Mouse (Mus musculus) embryonic facial prominence, embryonic 11.5 days (tissue): Measurements from ENCODE around the gene Syn3. TPM values are rescaled to one million over a fixed set of nuclear protein-coding genes. Genes with fewer than 3 reads are reported as not detected.

ENCODE experiments used
- ATAC-seq: fragments of 200-750 bp; cut with Nextera tagmentation; replicated peaks from 2 replicates; pipeline ENCODE4 v1.8.0; 2017; ENCODE audit warnings: low read depth; ENCODE audit not compliant: insufficient number of reproducible peaks, low FRiP score, low TSS enrichment
- DNase-seq: peaks from one replicate; pipeline ENCODE4 v3.0.0-alpha.2; 2015; ENCODE audit warnings: low spot score
- H3K27ac ChIP-seq: fragments of 300-500 bp; sonication (generic); replicated peaks from 2 replicates; pipeline ENCODE4 v1.5.1; 2014; ENCODE audit warnings: mild to moderate bottlenecking, low read depth, low read length, control low read depth
- H3K27me3 ChIP-seq: fragments of 300-500 bp; sonication (generic); 2 replicates; pipeline ENCODE4 v1.6.1; 2014; ENCODE audit warnings: mild to moderate bottlenecking, low read length, moderate library complexity, mixed read lengths; ENCODE audit not compliant: control insufficient read depth, insufficient read depth
- H3K36me3 ChIP-seq: fragments of 300-500 bp; sonication (generic); replicated peaks from 2 replicates; pipeline ENCODE4 v1.6.1; 2014; ENCODE audit warnings: low read depth, mild to moderate bottlenecking, low read length, moderate library complexity, mixed read lengths; ENCODE audit not compliant: control insufficient read depth, insufficient read depth
- H3K4me1 ChIP-seq: fragments of 300-500 bp; sonication (generic); 2 replicates; pipeline ENCODE4 v1.6.1; 2014; ENCODE audit warnings: low read length, mixed read lengths; ENCODE audit not compliant: control insufficient read depth, insufficient read depth
- H3K4me2 ChIP-seq: fragments of 300-500 bp; sonication (generic); 2 replicates; pipeline ENCODE4 v1.6.1; 2014; ENCODE audit warnings: low read depth, mild to moderate bottlenecking, control low read depth, low read length, moderate library complexity
- H3K4me3 ChIP-seq: fragments of 300-500 bp; sonication (generic); 2 replicates; pipeline ENCODE4 v1.5.1; 2014; ENCODE audit warnings: low read depth, low read length, control low read depth
- H3K9ac ChIP-seq: fragments of 300-500 bp; sonication (generic); replicated peaks from 2 replicates; pipeline ENCODE4 v1.6.1; 2014; ENCODE audit warnings: mild to moderate bottlenecking, control low read depth, low read length
- H3K9me3 ChIP-seq: fragments of 300-500 bp; sonication (generic); replicated peaks from 2 replicates; pipeline ENCODE4 v1.6.1; 2016; ENCODE audit warnings: mild to moderate bottlenecking, low read length, inconsistent platforms, mixed read lengths; ENCODE audit not compliant: control insufficient read depth
- WGBS: fragments of 180-500 bp; shearing (Covaris S2); extraction: QIAGEN DNeasy Blood & Tissue Kit; methylation state at CpG from one replicate; pipeline ENCODE4 v1.1.7; 2014; 5-methylcytosine and 5-hydroxymethylcytosine counted together
- polyA plus RNA-seq: library from polyadenylated mRNA; unstranded; fragments of >200 nt; fragmentation: Nextera tagmentation; extraction: Ambion mirVana; gene quantifications from 2 replicates; pipeline ENCODE4 v1.2.1, GENCODE M21; 2014

The Syn3 gene
- polyA plus RNA-seq, 1 experiment from 2014 or later, result 3.1 TPM

DNA sequence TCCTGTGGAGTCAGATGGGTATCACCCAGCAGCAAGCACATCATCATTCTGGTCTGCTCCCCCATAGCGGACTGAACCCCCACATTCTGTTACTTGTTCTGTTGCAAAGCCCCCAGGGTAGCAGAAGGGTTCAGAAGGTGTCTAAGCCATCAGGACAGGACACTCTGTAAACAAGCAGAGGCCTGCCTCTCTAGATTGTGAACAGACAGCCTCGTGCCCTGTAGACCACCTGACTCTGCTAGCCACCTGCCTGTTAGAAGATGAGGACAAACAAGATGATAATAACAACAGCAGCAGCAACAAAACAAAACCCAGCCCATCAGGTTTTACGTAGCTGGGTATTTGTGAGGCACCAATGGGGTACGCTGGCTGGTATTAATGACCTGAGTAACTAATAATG is 156.5 kb downstream of the Syn3 start:
- H3K9ac ChIP-seq, result no peak overlapping the region
- H3K36me3 ChIP-seq, result peaks cover 2% of the 10 kb centered on the region
- H3K4me2 ChIP-seq, result no peak overlapping the region
- DNase-seq (no peak), ATAC-seq (no peak)
- no peaks in the 10 kb centered on the region for H3K9me3 ChIP-seq
- H3K27me3 ChIP-seq, result no peaks in the 10 kb centered on the region
- H3K4me1 ChIP-seq, result no peaks in the 10 kb centered on the region
- H3K27ac ChIP-seq, result no peak overlapping the region
- 76% methylated on average over 4 of the region's 4 CpGs for WGBS
- H3K4me3 ChIP-seq, result no peak overlapping the region

DNA sequence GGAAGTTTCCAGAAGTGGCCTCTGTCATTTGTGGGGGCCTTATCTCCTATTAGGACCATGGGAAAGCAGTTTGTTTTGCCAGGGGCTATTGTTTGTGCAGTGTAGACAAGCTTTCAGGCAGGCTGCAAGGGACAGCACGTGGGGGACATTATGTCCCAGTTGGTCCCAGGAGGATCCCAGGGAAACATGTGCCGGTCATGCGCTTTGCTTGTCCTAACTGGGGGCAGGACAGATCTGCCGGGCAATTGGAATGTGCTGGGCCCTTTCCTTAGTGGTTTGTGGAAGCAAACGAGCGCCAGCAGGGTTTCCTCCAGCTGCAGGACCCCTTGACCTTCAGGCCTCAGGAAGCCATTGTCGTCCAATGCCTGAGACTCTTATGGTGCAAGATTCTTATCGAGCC is 157.1 kb downstream of the Syn3 start:
- ATAC-seq, result no peak
- Histone ChIP-seq H3K27me3 (no peaks in the 10 kb centered on the region), H3K36me3 (peaks cover 2% of the 10 kb centered on the region), H3K4me3 (no peak overlapping the region), H3K27ac (no peak overlapping the region), H3K4me2 (no peak overlapping the region), H3K9me3 (no peaks in the 10 kb centered on the region), H3K9ac (no peak overlapping the region), H3K4me1 (no peaks in the 10 kb centered on the region)
- DNase-seq, result no peak
- 17% methylated on average over 8 of the region's 8 CpGs for WGBS

DNA sequence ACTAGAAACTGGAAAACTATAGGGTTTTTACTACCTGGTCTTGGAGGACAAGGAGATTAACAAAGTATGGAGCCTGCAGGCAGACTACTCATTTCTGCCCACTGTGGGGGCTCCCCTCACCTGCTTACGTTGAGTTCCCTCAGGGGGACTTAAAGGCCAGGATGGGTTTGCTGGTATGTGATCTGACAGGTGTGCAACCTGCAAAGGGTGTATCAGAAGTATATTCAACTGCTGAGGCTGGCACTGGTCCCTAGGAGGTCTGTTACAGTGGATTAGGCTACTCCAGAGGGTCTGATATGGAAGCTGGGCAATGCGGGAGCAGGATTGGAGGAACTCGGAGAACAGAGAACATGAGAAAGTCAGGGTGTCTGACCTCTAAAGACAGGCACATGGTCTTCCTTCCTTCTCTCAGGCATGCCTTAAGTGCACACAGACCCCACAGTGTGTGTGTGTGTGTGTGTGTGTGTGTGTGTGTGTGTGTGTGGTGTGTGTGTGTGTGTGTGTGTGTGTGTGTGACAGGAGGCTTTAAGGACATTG is 157.6 kb downstream of the Syn3 start:
- no peak overlapping the region for H3K4me3 ChIP-seq
- ATAC-seq, result no peak
- no peaks in the 10 kb centered on the region for H3K27me3 ChIP-seq
- H3K9me3 ChIP-seq, result no peaks in the 10 kb centered on the region
- no peaks in the 10 kb centered on the region for H3K4me1 ChIP-seq
- WGBS, result 54% methylated on average over 3 of the region's 3 CpGs
- H3K27ac ChIP-seq, result no peak overlapping the region
- H3K4me2 ChIP-seq, result no peak overlapping the region
- H3K9ac ChIP-seq, result no peak overlapping the region
- peaks cover 2% of the 10 kb centered on the region for H3K36me3 ChIP-seq
- DNase-seq, result no peak

DNA sequence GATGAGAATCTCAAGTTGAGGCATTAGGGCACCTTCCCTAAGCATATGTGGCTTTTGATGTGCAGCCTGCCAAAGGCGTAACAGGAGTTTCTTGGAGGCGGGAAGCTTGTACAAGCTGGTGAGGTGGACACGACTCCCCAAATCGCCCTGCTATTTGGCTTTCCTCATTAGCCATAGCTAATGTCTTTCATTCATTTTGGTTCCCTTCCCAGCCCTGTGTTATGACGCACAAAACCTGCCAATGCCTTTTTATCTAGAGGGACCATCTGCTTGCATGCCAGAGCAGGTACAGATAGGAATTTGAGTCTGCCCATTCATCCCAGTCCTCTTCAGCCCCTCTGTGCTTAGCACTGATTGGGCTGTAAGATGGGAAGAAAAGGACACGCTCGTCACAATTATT is 158.3 kb downstream of the Syn3 start:
- no peak overlapping the region for H3K9ac ChIP-seq
- H3K36me3 ChIP-seq, result peaks cover 2% of the 10 kb centered on the region
- H3K4me2 ChIP-seq, result no peak overlapping the region
- ATAC-seq, result no peak
- no peak overlapping the region for H3K4me3 ChIP-seq
- no peaks in the 10 kb centered on the region for H3K9me3 ChIP-seq
- H3K27me3 ChIP-seq, result no peaks in the 10 kb centered on the region
- H3K27ac ChIP-seq, result no peak overlapping the region
- H3K4me1 ChIP-seq, result no peaks in the 10 kb centered on the region
- DNase-seq, result no peak
- 83% methylated on average over 7 of the region's 7 CpGs for WGBS

DNA sequence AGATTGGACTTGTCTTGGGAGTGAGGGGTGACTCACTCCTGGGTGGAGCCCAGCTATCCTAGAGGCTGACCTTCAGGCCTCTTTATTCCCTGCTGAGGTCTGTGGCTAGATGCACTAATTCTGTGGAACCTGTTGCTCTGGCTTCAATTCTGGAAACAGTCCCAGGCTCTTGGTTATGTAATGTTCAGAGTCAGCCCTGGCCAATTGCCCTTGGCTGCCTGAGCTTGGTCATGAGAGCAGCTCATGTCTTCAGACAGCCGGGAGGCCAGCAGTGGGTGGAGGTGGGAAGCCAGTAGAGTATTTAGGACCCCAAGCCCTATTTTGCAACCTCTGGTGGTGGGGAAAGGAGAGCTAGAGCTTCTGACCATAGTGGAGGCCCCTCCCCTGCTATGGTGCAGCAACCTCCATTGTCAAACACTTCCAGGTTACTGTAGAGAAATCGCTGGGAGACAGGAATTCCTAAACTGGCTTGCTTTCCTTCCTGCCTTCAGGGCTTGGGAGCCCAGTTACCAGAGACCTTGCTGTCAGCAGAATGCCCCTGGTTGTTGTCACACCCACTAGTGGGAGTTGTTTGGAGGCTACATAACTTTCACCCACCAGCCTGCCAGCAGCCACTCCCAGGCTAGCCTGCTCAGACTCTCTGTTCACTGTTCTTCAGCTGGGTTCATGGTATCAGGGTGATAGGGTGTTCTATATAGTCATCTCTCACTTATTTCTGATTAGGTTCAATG is 158.9 kb downstream of the Syn3 start:
- ATAC-seq (no peak), DNase-seq (no peak)
- no peak overlapping the region for H3K4me3 ChIP-seq
- 67% methylated on average over 2 of the region's 2 CpGs for WGBS
- H3K36me3 ChIP-seq, result peaks cover 2% of the 10 kb centered on the region
- no peak overlapping the region for H3K27ac ChIP-seq
- no peaks in the 10 kb centered on the region for H3K4me1 ChIP-seq
- H3K9me3 ChIP-seq, result no peaks in the 10 kb centered on the region
- H3K9ac ChIP-seq, result no peak overlapping the region
- no peak overlapping the region for H3K4me2 ChIP-seq
- H3K27me3 ChIP-seq, result no peaks in the 10 kb centered on the region

DNA sequence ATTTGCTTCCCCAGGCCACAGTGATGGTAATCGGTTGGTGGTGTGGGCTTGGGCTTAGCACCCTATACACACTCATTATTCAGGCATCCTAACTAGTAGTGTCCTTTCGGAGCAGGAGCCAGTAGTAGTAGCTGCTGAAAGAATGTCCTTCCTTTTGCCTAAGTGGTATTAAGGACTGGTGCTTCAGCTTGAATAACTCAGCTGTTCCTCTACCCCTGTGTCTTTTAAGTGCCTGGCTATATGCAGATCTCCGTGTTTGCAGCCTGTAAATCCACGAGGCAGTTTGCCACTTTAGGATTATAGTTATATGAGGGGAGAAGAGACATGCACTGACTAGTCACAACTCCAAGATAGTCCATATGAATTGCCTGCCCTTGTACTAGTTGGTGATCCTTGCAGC is 159.6 kb downstream of the Syn3 start:
- WGBS, result 91% methylated on average over 4 of the region's 4 CpGs
- no peak for ATAC-seq
- no peaks in the 10 kb centered on the region for H3K9me3 ChIP-seq

DNA sequence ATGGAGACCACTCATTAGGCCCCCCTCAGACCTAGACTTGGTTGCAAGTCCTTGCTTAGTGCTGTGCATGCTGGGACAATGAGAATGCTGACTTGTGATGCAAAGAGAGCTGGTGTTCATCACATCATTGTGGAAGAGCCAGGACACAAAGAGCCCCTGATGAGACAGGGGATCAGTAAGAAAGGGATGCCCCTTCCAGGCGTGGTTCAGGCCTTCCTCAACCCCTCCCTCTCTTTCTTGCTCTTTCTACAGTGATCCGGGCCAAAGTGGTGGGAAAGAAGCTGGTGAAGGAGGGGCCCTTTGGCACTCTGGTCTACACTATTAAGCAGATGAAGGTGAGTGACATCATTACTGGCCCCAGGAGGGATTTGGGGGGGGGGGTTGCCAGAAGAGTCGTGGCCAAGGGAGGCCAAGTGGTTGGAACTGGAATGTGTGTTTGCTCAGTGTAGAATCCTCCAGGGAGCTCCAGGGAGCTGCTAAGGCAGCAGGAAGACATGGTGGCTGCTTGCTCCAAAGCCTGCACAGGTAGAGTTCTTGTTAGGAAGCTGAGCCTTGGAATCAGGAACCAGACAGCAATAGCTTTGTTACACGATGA is 160.5 kb downstream of the Syn3 start:
- no peaks in the 10 kb centered on the region for H3K9me3 ChIP-seq
- WGBS, result 55% methylated on average over 4 of the region's 4 CpGs
- no peaks in the 10 kb centered on the region for H3K27me3 ChIP-seq
- H3K4me1 ChIP-seq, result no peaks in the 10 kb centered on the region
- H3K4me3 ChIP-seq, result no peak overlapping the region
- H3K27ac ChIP-seq, result no peak overlapping the region
- H3K9ac ChIP-seq, result no peak overlapping the region
- H3K4me2 ChIP-seq, result no peak overlapping the region
- no peaks in the 10 kb centered on the region for H3K36me3 ChIP-seq
- DNase-seq (no peak), ATAC-seq (no peak)

More for the DNA sequence above, 159.6 kb downstream of the Syn3 start:
- no peaks in the 10 kb centered on the region; the same call in 1 of the 2 replicates for H3K36me3 ChIP-seq
- no peak overlapping the region for H3K4me3 ChIP-seq
- no peaks in the 10 kb centered on the region for H3K27me3 ChIP-seq
- DNase-seq, result no peak
- no peaks in the 10 kb centered on the region for H3K4me1 ChIP-seq
- H3K27ac ChIP-seq, result no peak overlapping the region
- no peak overlapping the region for H3K4me2 ChIP-seq
- H3K9ac ChIP-seq, result no peak overlapping the region

DNA sequence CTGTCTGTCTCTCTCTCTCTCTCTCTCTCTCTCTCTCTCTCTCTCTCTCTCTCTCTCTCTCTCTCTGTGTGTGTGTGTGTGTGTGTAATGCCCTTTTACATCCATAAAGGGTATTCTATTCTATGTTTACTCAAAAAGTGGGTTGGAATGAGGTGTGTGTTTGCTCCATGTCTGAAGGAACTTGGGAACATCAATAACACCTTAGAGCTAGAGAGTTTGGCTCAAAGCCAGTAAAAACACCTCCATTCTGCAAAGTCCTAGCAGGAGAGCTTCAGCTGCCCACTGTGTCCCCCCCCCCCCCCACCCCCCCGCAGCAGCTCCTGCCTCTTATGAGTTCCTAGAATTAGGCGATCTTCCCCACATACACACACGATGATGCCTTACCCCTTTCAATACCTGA is 161.5 kb downstream of the Syn3 start:
- Histone ChIP-seq H3K4me2 (no peak overlapping the region), H3K9me3 (no peaks in the 10 kb centered on the region), H3K27ac (no peak overlapping the region), H3K36me3 (no peaks in the 10 kb centered on the region), H3K9ac (no peak overlapping the region), H3K4me1 (no peaks in the 10 kb centered on the region), H3K4me3 (no peak overlapping the region), H3K27me3 (no peaks in the 10 kb centered on the region)
- DNase-seq (no peak), ATAC-seq (no peak)
- WGBS, result 53% methylated on average over 3 of the region's 3 CpGs
